Mouse (Mus musculus) cerebellum, adult 2 months (tissue): ENCODE results near the gene Mrps18a. TPM values are rescaled to one million over a fixed set of nuclear protein-coding genes. Genes with fewer than 3 reads are reported as not detected.
A peak's percentile ranks its signal among the peaks of the same experiment; 100 is the strongest.

Source experiments
- DNase-seq, 2 experiments: peaks; one replicate each; pipeline ENCODE4 v3.0.0; 2021
- H3K27ac ChIP-seq: fragments of 200-500 bp; 2 replicates; pipeline ENCODE4 v1.5.1; 2012; ENCODE audit warnings: low read length, control low read depth, inconsistent platforms; ENCODE audit not compliant: insufficient read depth
- H3K27me3 ChIP-seq: fragments of 200-500 bp; 2 replicates; pipeline ENCODE4 v1.6.1; 2012; ENCODE audit warnings: inconsistent platforms, mild to moderate bottlenecking, low read length, moderate library complexity; ENCODE audit not compliant: control insufficient read depth, insufficient read depth
- H3K4me1 ChIP-seq: fragments of 200-500 bp; 2 replicates; pipeline ENCODE4 v1.6.1; 2011; ENCODE audit warnings: low read length; ENCODE audit not compliant: control insufficient read depth, insufficient read depth
- H3K4me3 ChIP-seq: fragments of 200-500 bp; replicated peaks from 2 replicates; pipeline ENCODE3; 2011; ENCODE audit warnings: mild to moderate bottlenecking, low read depth, low read length, control low read depth; ENCODE audit not compliant: insufficient read depth
- CTCF ChIP-seq: fragments of 200-500 bp; IDR thresholded peaks from 2 replicates; pipeline ENCODE4 v1.5.1; 2011; ENCODE audit warnings: low read depth, mild to moderate bottlenecking, control low read depth, low read length, moderate library complexity, borderline replicate concordance; ENCODE audit not compliant: insufficient read depth
- POLR2A ChIP-seq: fragments of 200-500 bp; IDR thresholded peaks from 2 replicates; pipeline ENCODE4 v1.6.1; 2011; ENCODE audit warnings: low read length, control low read depth, borderline replicate concordance; ENCODE audit not compliant: insufficient read depth
- WGBS: fragments of 180-500 bp; shearing (Covaris S2); methylation state at CpG from one replicate; pipeline ENCODE4 v1.1.7; 2018; 5-methylcytosine and 5-hydroxymethylcytosine counted together
- polyA plus RNA-seq: library from polyadenylated mRNA; depleted of rRNA; stranded (reverse); fragments of >200 nt; gene quantifications from 2 replicates; pipeline ENCODE4 v1.2.3, GENCODE M21; 2012

Gene Mrps18a
- polyA plus RNA-seq, 1 experiment = 134 TPM

GRCm38 (mm10) chr17:46159236-46159635 is 48.5 kb downstream of the Mrps18a start:
- no peaks in the 10 kb centered on the region for H3K27me3 ChIP-seq
- H3K4me3 ChIP-seq = no peak overlapping the region
- no peak overlapping the region for H3K27ac ChIP-seq
- no peak for DNase-seq
- 76% methylated on average over 2 of the region's 2 CpGs for WGBS
- H3K4me1 ChIP-seq = peaks cover 10% of the 10 kb centered on the region
- TF ChIP-seq CTCF (no peak), POLR2A (no peak)

GRCm38 (mm10) chr17:46160090-46160662 is 49.4 kb downstream of the Mrps18a start:
- Histone ChIP-seq H3K27me3 (no peaks in the 10 kb centered on the region), H3K4me3 (peak overlapping the region; percentile 73), H3K27ac (peak overlapping the region; percentile 62), H3K4me1 (peaks cover 10% of the 10 kb centered on the region)
- WGBS = under 1% methylated on average over 16 of the region's 16 CpGs
- peak; percentile 84 to 85 for DNase-seq
- TF ChIP-seq POLR2A = peak; percentile 29; the same call in 1 of the 2 replicates
- TF ChIP-seq CTCF = no peak

GRCm38 (mm10) chr17:46160686-46161085 is 49.9 kb downstream of the Mrps18a start, which contains the start of gene Gtpbp2:
Gene Gtpbp2 (plus strand): TSS chr17:46161032.
- WGBS = 1% methylated on average over 23 of the region's 23 CpGs
- no peaks in the 10 kb centered on the region for H3K27me3 ChIP-seq
- H3K4me1 ChIP-seq = peaks cover 15% of the 10 kb centered on the region
- H3K27ac ChIP-seq = peak within 1 kb of the TSS; percentile 62
- TF ChIP-seq POLR2A = peak; percentile 72
- no peak for TF ChIP-seq CTCF
- peak within 1 kb of the TSS; percentile 93 for H3K4me3 ChIP-seq
- peak; percentile 96 to 99 for DNase-seq

- no peak for DNase-seq
- TF ChIP-seq CTCF (no peak), POLR2A (no peak)
- Histone ChIP-seq H3K4me3 (peak overlapping the region; percentile 93), H3K4me1 (peaks cover 18% of the 10 kb centered on the region), H3K27me3 (no peaks in the 10 kb centered on the region), H3K27ac (no peak overlapping the region)
- 0% methylated on average over 19 of the region's 19 CpGs for WGBS
Observed at GRCm38 (mm10) chr17:46161179-46161578, 50.4 kb downstream of the Mrps18a start.

- no peak overlapping the region for H3K27ac ChIP-seq
Observed at GRCm38 (mm10) chr17:46161710-46162109, 50.9 kb downstream of the Mrps18a start.

GRCm38 (mm10) chr17:46162551-46162950 is 51.8 kb downstream of the Mrps18a start:
- no peak for TF ChIP-seq CTCF
- Histone ChIP-seq H3K4me3 (no peak overlapping the region), H3K4me1 (peaks cover 18% of the 10 kb centered on the region), H3K27ac (no peak overlapping the region), H3K27me3 (no peaks in the 10 kb centered on the region)
- DNase-seq = no peak
- 82% methylated on average over 7 of the region's 7 CpGs for WGBS

More at GRCm38 (mm10) chr17:46161710-46162109, 50.9 kb downstream of the Mrps18a start:
- TF ChIP-seq CTCF = no peak
- no peak for TF ChIP-seq POLR2A
- 39% methylated on average over 9 of the region's 9 CpGs for WGBS
- Histone ChIP-seq H3K27me3 (no peaks in the 10 kb centered on the region), H3K4me3 (peak overlapping the region; percentile 93), H3K4me1 (peaks cover 18% of the 10 kb centered on the region)
- no peak for DNase-seq

GRCm38 (mm10) chr17:46162951-46163421 is 52.2 kb downstream of the Mrps18a start:
- Histone ChIP-seq H3K27ac (no peak overlapping the region), H3K27me3 (no peaks in the 10 kb centered on the region), H3K4me1 (peaks cover 18% of the 10 kb centered on the region), H3K4me3 (no peak overlapping the region)
- peak in 1 of 2 experiments; percentile 39 for DNase-seq
- TF ChIP-seq POLR2A (no peak), CTCF (no peak)
- WGBS = 30% methylated on average over 9 of the region's 9 CpGs

GRCm38 (mm10) chr17:46164301-46164700 is 53.5 kb downstream of the Mrps18a start:
- no peak for DNase-seq
- WGBS = 95% methylated on average over 8 of the region's 8 CpGs
- no peaks in the 10 kb centered on the region for H3K27me3 ChIP-seq
- H3K4me1 ChIP-seq = peaks cover 18% of the 10 kb centered on the region
- H3K4me3 ChIP-seq = no peak overlapping the region
- TF ChIP-seq CTCF (no peak), POLR2A (no peak)
- H3K27ac ChIP-seq = no peak overlapping the region
